Mouse (Mus musculus) spleen, postnatal 14 days (tissue): ENCODE measurements around the gene Zfp420.

Source experiments
- DNase-seq, 2 experiments: peaks; one replicate each; pipeline ENCODE4 v3.0.0; 2021 to 2022; ENCODE audit warnings: low spot score in 2 of 2

Gene Zfp420

DNA sequence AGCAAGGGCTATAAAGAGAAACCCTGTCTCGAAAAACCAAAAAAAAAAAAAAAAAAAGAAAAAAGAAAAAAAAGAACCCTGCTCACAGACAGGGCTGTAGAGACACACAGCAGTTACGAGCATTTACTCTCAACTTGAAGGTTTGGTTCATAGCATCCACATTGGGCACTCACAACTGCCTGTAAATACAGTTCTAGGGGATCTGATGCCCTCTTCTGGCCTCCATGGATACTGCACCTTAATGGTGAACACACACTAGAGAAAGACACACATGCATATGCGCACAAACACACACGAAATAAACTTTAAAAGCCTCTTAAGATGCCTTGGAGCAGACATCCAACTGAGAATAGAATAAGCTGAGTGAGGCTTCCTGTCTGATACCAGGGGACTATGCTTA is 38.6 kb downstream of the Zfp420 start:
- no peak for DNase-seq

- DNase-seq, result no peak
Measured at GRCm38 (mm10) chr7:29904101-29904500, 44.3 kb downstream of the Zfp420 start.

DNA sequence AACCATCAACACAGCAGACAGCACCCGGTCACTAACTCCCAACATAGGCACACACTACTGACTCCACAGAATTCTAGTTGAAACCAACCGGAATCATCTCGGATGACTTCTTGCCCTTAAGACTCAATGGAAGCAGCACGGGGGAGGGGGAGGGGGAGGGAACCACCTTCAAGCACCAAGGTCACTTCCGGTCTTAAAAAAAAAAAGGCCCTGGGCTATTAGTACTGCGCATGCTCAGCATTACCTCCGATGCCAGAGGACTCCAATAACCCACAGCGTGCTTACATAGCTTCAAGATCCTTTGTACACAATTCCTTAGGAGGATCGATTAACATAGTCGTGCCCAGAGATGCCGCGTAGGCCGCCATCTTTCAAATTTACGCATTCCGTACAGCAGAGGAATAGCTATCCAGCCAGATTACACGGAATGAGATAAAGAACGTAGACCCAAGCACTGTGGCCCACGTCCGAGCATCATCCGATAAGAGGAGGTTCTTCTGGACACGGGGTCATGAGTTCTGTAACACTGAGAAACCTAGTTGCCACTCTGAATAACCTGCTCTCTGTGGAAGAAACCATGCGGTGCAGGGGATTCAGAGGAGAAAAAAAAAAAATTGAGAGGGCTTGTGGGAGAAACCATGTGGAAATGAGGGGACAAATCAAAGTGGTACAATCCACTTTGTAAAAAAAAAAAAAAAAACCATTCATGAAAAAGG is 46.3 kb downstream of the Zfp420 start, which contains the start of gene Zfp27:
Gene Zfp27, minus strand, starts transcription at position 607 of the 716 bp plus-strand sequence.
- peak; percentile 9 to 14 for DNase-seq

DNA sequence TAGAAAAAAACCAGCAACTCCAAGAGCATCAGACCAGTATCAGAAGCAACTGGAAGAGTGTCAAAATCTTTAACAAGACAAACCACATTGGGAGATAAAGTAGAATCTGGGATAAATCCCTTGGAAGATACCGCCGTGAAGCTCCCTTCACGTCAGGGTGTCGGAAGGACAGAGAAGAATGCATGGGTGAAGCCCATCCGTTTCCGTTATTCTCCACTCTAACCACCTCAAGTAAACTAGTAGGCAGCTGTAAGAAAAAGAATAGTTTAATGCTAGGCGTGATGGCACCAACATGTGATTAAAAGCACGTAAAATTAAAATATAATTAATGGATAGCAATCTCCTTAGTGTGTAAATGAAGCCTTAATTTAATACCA is 46.9 kb downstream of the Zfp420 start:
- no peak for DNase-seq

- DNase-seq, result no peak
Measured at GRCm38 (mm10) chr7:29907206-29907605, 47.4 kb downstream of the Zfp420 start.

DNA sequence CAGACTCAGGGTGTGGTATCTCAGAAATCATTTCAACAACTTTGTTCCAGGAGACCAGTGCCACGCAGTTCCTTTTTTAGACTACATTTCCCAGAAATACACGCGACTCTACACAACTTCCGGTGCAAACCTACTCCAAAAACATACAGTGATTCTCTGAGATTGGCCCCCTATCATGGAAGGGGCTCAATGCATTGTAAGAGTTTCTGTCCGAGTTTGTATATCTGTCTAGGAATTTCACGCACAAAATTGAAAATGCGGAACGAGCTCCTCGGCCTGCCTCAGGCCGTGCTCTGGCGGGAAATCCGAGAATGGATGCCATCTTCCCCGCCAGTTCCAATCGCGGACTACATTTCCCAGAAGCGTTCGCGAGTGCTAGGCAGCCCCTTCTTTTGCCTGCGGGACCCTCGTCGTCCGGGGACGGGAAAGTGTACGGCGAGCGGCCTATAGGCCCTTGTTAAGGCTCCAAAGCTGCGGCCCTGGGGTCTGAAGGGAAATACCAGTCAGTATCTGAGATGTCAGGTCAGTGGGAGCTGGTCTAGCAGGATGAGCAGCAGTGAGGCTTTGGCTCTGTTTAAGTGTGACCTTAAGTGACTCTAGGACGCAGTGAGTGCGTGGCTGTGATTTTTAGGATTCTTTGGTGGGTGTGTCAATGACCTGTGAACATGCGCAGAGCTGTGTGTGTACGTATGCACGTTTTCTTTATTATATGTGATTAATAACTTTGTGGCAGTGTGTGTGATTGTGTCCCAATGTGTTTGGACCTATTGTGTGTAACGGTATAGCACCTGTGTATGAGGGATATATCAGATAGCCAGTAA is 48.6 kb downstream of the Zfp420 start, which contains the start of gene Zfp383:
Gene Zfp383, plus strand, starts transcription at position 94 of the 821 bp plus-strand sequence.
- DNase-seq, result peak; percentile 40 to 62

DNA sequence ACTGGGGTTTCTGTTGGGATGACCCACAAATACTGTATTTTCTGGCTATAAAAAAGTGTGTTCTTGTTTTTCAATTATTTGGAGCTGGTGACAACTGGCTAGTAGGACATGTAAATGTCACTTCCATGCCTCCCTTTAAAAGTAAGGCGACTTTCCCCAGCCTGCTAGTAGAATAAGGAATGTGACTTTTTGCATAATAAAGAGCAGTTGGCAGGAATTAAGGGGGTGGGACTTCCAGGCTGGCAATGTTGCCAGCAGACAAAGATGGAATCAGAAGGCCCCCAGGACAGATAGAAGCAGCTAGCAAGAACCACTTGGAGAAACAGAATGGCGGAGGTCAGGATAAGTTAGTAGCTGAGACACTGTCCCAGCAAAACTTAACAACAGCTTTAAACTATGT is 50.5 kb downstream of the Zfp420 start:
- DNase-seq, result no peak

DNA sequence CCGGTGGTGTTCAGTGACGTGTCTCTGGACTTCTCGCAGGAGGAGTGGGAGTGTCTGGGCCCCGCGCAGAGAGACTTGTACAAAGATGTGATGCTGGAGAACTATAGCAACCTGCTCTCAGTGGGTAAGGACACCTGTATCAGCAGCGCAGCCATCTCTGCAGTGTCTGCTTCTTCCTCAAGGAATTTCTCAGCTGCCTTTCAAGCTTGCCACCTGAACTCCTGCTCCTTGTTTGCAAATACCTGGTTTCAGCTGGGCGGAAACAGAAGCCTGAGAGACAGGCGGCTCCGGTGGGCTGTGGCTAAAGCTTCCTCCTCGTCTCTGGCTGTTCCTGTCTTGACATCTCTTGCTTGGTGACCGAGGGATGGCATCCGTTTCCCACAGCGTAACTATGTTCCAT is 52.4 kb downstream of the Zfp420 start:
- DNase-seq, result no peak

GRCm38 (mm10) chr7:29917371-29918061 is 57.7 kb downstream of the Zfp420 start:
- no peak for DNase-seq

GRCm38 (mm10) chr7:29918062-29918453 is 58.3 kb downstream of the Zfp420 start:
- DNase-seq, result no peak

DNA sequence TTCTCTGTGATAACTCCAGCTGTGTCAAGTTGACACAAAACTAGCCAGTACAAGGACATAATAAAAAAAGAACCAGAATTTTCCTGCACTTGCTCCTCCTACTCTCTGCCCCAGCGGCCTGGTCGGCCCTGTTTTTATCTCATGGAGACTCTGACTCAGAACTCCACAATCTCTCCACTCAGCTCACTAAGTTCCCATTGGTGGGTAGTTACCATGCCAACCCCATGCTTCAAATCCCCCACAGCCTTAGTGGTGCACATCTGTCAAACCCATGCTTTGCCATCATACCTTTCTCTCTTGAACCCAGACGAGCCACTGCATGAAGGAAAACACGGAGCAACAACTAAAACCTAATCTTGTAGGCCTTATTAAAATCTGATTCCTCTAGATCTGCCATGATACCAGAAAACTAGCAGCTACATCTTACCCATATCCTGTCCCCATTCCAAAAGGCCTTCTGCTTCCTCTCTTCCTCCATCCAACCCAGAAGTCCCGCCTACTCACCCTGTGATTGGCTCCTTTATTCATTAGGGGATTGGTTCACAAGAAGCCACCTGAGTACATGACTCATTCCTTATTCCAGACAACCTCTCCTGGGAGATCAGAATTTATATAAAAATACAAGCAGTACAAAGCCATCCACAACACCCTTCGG is 61.8 kb downstream of the Zfp420 start:
- no peak for DNase-seq

- no peak for DNase-seq
Measured at GRCm38 (mm10) chr7:29922780-29923179, 63.0 kb downstream of the Zfp420 start.
